Mouse (Mus musculus) thymus, adult 2 months (tissue): Measurements from ENCODE around the gene Ganab.

Source experiments
- CTCF ChIP-seq: fragments of 200-500 bp; IDR thresholded peaks from 2 replicates; pipeline ENCODE4 v1.5.1; 2012; ENCODE audit warnings: mild to moderate bottlenecking, control low read depth, low read length, moderate library complexity, borderline replicate concordance; ENCODE audit not compliant: control insufficient read depth, poor library complexity, insufficient read depth; ENCODE audit errors: extremely low read depth
- POLR2A ChIP-seq: fragments of 200-500 bp; IDR thresholded peaks from 2 replicates; pipeline ENCODE4 v1.6.1; 2012; ENCODE audit warnings: mild to moderate bottlenecking, low read length, control low read depth, moderate library complexity; ENCODE audit not compliant: control insufficient read depth, poor library complexity, insufficient read depth; ENCODE audit errors: extremely low read depth

GRCm38 (mm10) chr19:8897865-8898495 is at the start of gene Ganab:
- TF ChIP-seq POLR2A (no peak; the same call in none of the 2 replicates), CTCF (0 out of 2 replicates have a peak, but pooled peaks have one; percentile 31)
